Mouse (Mus musculus): Measurements from ENCODE around the gene Ush2a. TPM values are rescaled to one million over a fixed set of nuclear protein-coding genes. Genes with fewer than 3 reads are reported as not detected.

Gene Ush2a
- total and polyA plus RNA-seq, 2 experiments, result under 0.01 TPM

DNA sequence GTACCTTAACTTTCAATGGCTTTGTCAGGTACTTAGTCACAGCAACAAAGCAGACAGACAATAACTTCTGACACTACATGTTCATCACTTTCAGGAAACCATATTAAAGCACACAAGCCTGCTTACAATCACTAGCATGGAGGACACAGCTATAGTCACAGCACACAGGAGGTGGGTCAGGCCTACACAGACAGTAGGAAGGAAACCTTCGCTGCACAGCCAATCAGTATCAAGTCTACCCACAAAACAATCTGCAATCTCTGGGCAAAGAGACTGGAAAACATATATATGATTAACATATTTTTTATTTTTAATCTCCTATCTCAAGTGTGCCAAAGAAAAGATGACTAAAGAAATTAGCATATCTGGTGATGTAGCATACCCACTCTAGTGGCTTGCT lies 743.0 kb downstream of the Ush2a start:
- 97% methylated on average over 1 of the region's 1 CpGs for WGBS
- Histone ChIP-seq H3K79me2 (ENCODE audit: control insufficient read depth, insufficient read depth, low read length) (peaks cover 19% of the 10 kb centered on the region), H3K27ac (replicated peaks; ENCODE audit: insufficient read depth, low read depth, low read length) (no peak overlapping the region), H3K4me1 (ENCODE audit: control insufficient read depth, insufficient read depth, low read length) (peaks cover 7% of the 10 kb centered on the region), H3K27me3 (ENCODE audit: control insufficient read depth, insufficient read depth, low read length) (no peaks in the 10 kb centered on the region), H3K36me3 (ENCODE audit: control insufficient read depth, insufficient read depth, low read length) (peaks cover 3% of the 10 kb centered on the region; the same call in 1 of the 2 replicates), H3K9ac (ENCODE audit: low read depth, low read length) (no peak overlapping the region), H3K4me3 (ENCODE audit: insufficient read depth, low read depth, low read length) (no peak overlapping the region)
- DNase-seq (ENCODE audit: extremely low read depth, low read depth, low spot score), result no peak
- no peak for TF ChIP-seq CTCF (IDR thresholded peaks at IDR 0.05; ENCODE audit: low read depth, low read length)
- no peak for TF ChIP-seq POLR2A (IDR thresholded peaks at IDR 0.05; ENCODE audit: extremely low read depth, insufficient read depth, low read length)

GRCm38 (mm10) chr1:189006267-189006666 lies 744.4 kb downstream of the Ush2a start:
- no peaks in the 10 kb centered on the region for H3K27me3 ChIP-seq (ENCODE audit: control insufficient read depth, insufficient read depth, low read length)
- no peak overlapping the region for H3K27ac ChIP-seq (replicated peaks; ENCODE audit: insufficient read depth, low read depth, low read length)
- WGBS, result 19% methylated on average over 5 of the region's 5 CpGs
- peaks cover 19% of the 10 kb centered on the region for H3K79me2 ChIP-seq (ENCODE audit: control insufficient read depth, insufficient read depth, low read length)
- H3K4me1 ChIP-seq (ENCODE audit: control insufficient read depth, insufficient read depth, low read length), result peaks cover 9% of the 10 kb centered on the region
- no peak overlapping the region for H3K4me3 ChIP-seq (ENCODE audit: insufficient read depth, low read depth, low read length)
- no peaks in the 10 kb centered on the region for H3K36me3 ChIP-seq (ENCODE audit: control insufficient read depth, insufficient read depth, low read length)
- H3K9ac ChIP-seq (ENCODE audit: low read depth, low read length), result no peak overlapping the region
- TF ChIP-seq POLR2A (IDR thresholded peaks at IDR 0.05; ENCODE audit: extremely low read depth, insufficient read depth, low read length) (no peak), CTCF (IDR thresholded peaks at IDR 0.05; ENCODE audit: low read depth, low read length) (no peak)
- DNase-seq (ENCODE audit: extremely low read depth, low read depth, low spot score), result peak; percentile 34

GRCm38 (mm10) chr1:189006826-189007225 lies 745.0 kb downstream of the Ush2a start:
- WGBS, result under 1% methylated on average over 7 of the region's 7 CpGs
- H3K27me3 ChIP-seq (ENCODE audit: control insufficient read depth, insufficient read depth, low read length), result no peaks in the 10 kb centered on the region
- peak overlapping the region; percentile 98 for H3K9ac ChIP-seq (ENCODE audit: low read depth, low read length)
- no peak for DNase-seq (ENCODE audit: extremely low read depth, low read depth, low spot score)
- peaks cover 19% of the 10 kb centered on the region for H3K79me2 ChIP-seq (ENCODE audit: control insufficient read depth, insufficient read depth, low read length)
- H3K27ac ChIP-seq (replicated peaks; ENCODE audit: insufficient read depth, low read depth, low read length), result no peak overlapping the region
- no peaks in the 10 kb centered on the region for H3K36me3 ChIP-seq (ENCODE audit: control insufficient read depth, insufficient read depth, low read length)
- H3K4me3 ChIP-seq (ENCODE audit: insufficient read depth, low read depth, low read length), result peak overlapping the region; percentile 98
- H3K4me1 ChIP-seq (ENCODE audit: control insufficient read depth, insufficient read depth, low read length), result peaks cover 9% of the 10 kb centered on the region
- no peak for TF ChIP-seq POLR2A (IDR thresholded peaks at IDR 0.05; ENCODE audit: extremely low read depth, insufficient read depth, low read length)
- TF ChIP-seq CTCF (IDR thresholded peaks at IDR 0.05; ENCODE audit: low read depth, low read length), result no peak

- WGBS, result under 1% methylated on average over 71 of the region's 74 CpGs
- TF ChIP-seq CTCF (IDR thresholded peaks at IDR 0.05; ENCODE audit: low read depth, low read length), result no peak
- TF ChIP-seq POLR2A (IDR thresholded peaks at IDR 0.05; ENCODE audit: extremely low read depth, insufficient read depth, low read length), result 0 out of 2 replicates have a peak, but pooled peaks have one; percentile 17
- peak within 1 kb of the TSS; percentile 98 for H3K4me3 ChIP-seq (ENCODE audit: insufficient read depth, low read depth, low read length)
- H3K36me3 ChIP-seq (ENCODE audit: control insufficient read depth, insufficient read depth, low read length), result no peaks in the 10 kb centered on the region
- no peak within 1 kb of the TSS for H3K27ac ChIP-seq (replicated peaks; ENCODE audit: insufficient read depth, low read depth, low read length)
- peak; percentile 75 for DNase-seq (ENCODE audit: extremely low read depth, low read depth, low spot score)
- peaks cover 19% of the 10 kb centered on the region for H3K79me2 ChIP-seq (ENCODE audit: control insufficient read depth, insufficient read depth, low read length)
- no peaks in the 10 kb centered on the region for H3K27me3 ChIP-seq (ENCODE audit: control insufficient read depth, insufficient read depth, low read length)
- H3K4me1 ChIP-seq (ENCODE audit: control insufficient read depth, insufficient read depth, low read length), result peaks cover 9% of the 10 kb centered on the region
- H3K9ac ChIP-seq (ENCODE audit: low read depth, low read length), result peak within 1 kb of the TSS; percentile 98
Observed at GRCm38 (mm10) chr1:189007239-189007979, 745.6 kb downstream of the Ush2a start, which contains the start of gene Kctd3. Gene Kctd3, minus strand, starts transcription at chr1:189007841.

GRCm38 (mm10) chr1:189007980-189008324 lies 746.1 kb downstream of the Ush2a start:
- peak overlapping the region; percentile 98 for H3K4me3 ChIP-seq (ENCODE audit: insufficient read depth, low read depth, low read length)

GRCm38 (mm10) chr1:189010671-189011070 lies 748.8 kb downstream of the Ush2a start:
- H3K4me3 ChIP-seq (ENCODE audit: insufficient read depth, low read depth, low read length), result no peak overlapping the region
- WGBS, result 36% methylated on average over 4 of the region's 4 CpGs

More at GRCm38 (mm10) chr1:189007980-189008324, 746.1 kb downstream of the Ush2a start:
- Histone ChIP-seq H3K79me2 (ENCODE audit: control insufficient read depth, insufficient read depth, low read length) (peaks cover 19% of the 10 kb centered on the region), H3K4me1 (ENCODE audit: control insufficient read depth, insufficient read depth, low read length) (peaks cover 9% of the 10 kb centered on the region), H3K27ac (replicated peaks; ENCODE audit: insufficient read depth, low read depth, low read length) (no peak overlapping the region), H3K9ac (ENCODE audit: low read depth, low read length) (no peak overlapping the region; the same call in 1 of the 2 replicates), H3K27me3 (ENCODE audit: control insufficient read depth, insufficient read depth, low read length) (no peaks in the 10 kb centered on the region), H3K36me3 (ENCODE audit: control insufficient read depth, insufficient read depth, low read length) (no peaks in the 10 kb centered on the region)
- TF ChIP-seq CTCF (IDR thresholded peaks at IDR 0.05; ENCODE audit: low read depth, low read length) (no peak), POLR2A (IDR thresholded peaks at IDR 0.05; ENCODE audit: extremely low read depth, insufficient read depth, low read length) (no peak)
- no peak for DNase-seq (ENCODE audit: extremely low read depth, low read depth, low spot score)
- 37% methylated on average over 7 of the region's 7 CpGs for WGBS

More at GRCm38 (mm10) chr1:189010671-189011070, 748.8 kb downstream of the Ush2a start:
- peaks cover 16% of the 10 kb centered on the region for H3K79me2 ChIP-seq (ENCODE audit: control insufficient read depth, insufficient read depth, low read length)
- TF ChIP-seq CTCF (IDR thresholded peaks at IDR 0.05; ENCODE audit: low read depth, low read length), result no peak
- no peak for TF ChIP-seq POLR2A (IDR thresholded peaks at IDR 0.05; ENCODE audit: extremely low read depth, insufficient read depth, low read length)
- peak; percentile 76 for DNase-seq (ENCODE audit: extremely low read depth, low read depth, low spot score)
- H3K27me3 ChIP-seq (ENCODE audit: control insufficient read depth, insufficient read depth, low read length), result no peaks in the 10 kb centered on the region
- H3K9ac ChIP-seq (ENCODE audit: low read depth, low read length), result no peak overlapping the region
- no peaks in the 10 kb centered on the region for H3K36me3 ChIP-seq (ENCODE audit: control insufficient read depth, insufficient read depth, low read length)
- no peak overlapping the region for H3K27ac ChIP-seq (replicated peaks; ENCODE audit: insufficient read depth, low read depth, low read length)
- peaks cover 7% of the 10 kb centered on the region for H3K4me1 ChIP-seq (ENCODE audit: control insufficient read depth, insufficient read depth, low read length)
